Mouse (Mus musculus) cerebellum, postnatal 4 days (tissue): ENCODE results near the gene Atp2a3.

Experiments
- DNase-seq, 2 experiments: peaks; one replicate each; pipeline ENCODE4 v3.0.0; 2022; ENCODE audit warnings: low spot score in 2 of 2, mixed read lengths in 1 of 2

Gene Atp2a3

GRCm38 (mm10) chr11:72954216-72954615 is 6.8 kb upstream of the Atp2a3 start:
- DNase-seq = no peak

- DNase-seq = no peak
These were observed 5.5 kb upstream of the Atp2a3 start for GRCm38 (mm10) chr11:72955339-72955974.

GRCm38 (mm10) chr11:72957318-72957717 is 3.7 kb upstream of the Atp2a3 start:
- DNase-seq = no peak

- DNase-seq = no peak
These were observed 867 bp upstream of the Atp2a3 start for GRCm38 (mm10) chr11:72959924-72960679.

GRCm38 (mm10) chr11:72960723-72961071 is 272 bp upstream of the Atp2a3 start:
- DNase-seq = no peak

GRCm38 (mm10) chr11:72962378-72962777 is 1.4 kb downstream of the Atp2a3 start:
- no peak for DNase-seq

- DNase-seq = no peak
These were observed 2.3 kb downstream of the Atp2a3 start for GRCm38 (mm10) chr11:72963058-72963788.

GRCm38 (mm10) chr11:72963789-72964294 is 2.9 kb downstream of the Atp2a3 start:
- DNase-seq = no peak

GRCm38 (mm10) chr11:72974995-72975503 is 14.1 kb downstream of the Atp2a3 start:
- no peak for DNase-seq

- no peak for DNase-seq
These were observed 21.5 kb downstream of the Atp2a3 start for GRCm38 (mm10) chr11:72982516-72982915.

GRCm38 (mm10) chr11:72983283-72983682 is 22.3 kb downstream of the Atp2a3 start:
- DNase-seq = no peak

GRCm38 (mm10) chr11:72986745-72987144 is 25.8 kb downstream of the Atp2a3 start:
- no peak for DNase-seq

- no peak for DNase-seq
These were observed 26.3 kb downstream of the Atp2a3 start for GRCm38 (mm10) chr11:72987234-72987633.

- no peak for DNase-seq
These were observed 26.8 kb downstream of the Atp2a3 start for GRCm38 (mm10) chr11:72987807-72988206.

- no peak for DNase-seq
These were observed 28.1 kb downstream of the Atp2a3 start for GRCm38 (mm10) chr11:72989044-72989443.

GRCm38 (mm10) chr11:72990688-72991087 is 29.7 kb downstream of the Atp2a3 start:
- no peak for DNase-seq

GRCm38 (mm10) chr11:72991961-72992360 is 31.0 kb downstream of the Atp2a3 start:
- DNase-seq = no peak

GRCm38 (mm10) chr11:72996346-72996745 is 35.4 kb downstream of the Atp2a3 start:
- no peak for DNase-seq

GRCm38 (mm10) chr11:72996781-72997180 is 35.8 kb downstream of the Atp2a3 start:
- no peak for DNase-seq

- DNase-seq = no peak
These were observed 36.8 kb downstream of the Atp2a3 start for GRCm38 (mm10) chr11:72997529-72998326.

GRCm38 (mm10) chr11:72998771-72999170 is 37.8 kb downstream of the Atp2a3 start, which contains the start of gene P2rx1:
Gene P2rx1 (plus strand): TSS chr11:72999103.
- no peak for DNase-seq
